Mouse (Mus musculus): Measurements from ENCODE around the gene Tpo.

The Tpo gene

DNA sequence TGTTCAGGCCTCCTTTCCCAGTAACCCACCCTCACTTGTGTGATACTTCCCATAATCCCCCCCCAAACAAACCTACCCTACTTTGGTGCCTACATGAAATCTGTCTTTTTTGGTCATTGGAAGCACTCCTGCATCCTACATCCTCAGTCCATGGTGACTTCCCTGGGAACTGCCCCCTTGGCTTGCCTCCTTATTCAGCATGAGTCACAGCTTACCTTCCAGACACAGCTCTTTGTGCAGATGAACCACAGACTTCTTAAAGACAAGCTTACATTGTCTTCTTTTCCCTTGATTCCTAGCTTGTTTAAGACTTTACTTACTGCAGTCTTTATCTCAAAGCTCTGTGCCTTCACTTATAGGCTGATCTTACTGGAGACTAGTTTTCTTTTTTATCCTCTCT lies 112.0 kb downstream of the Tpo start:
- in situ Hi-C loops (cut with MboI, MseI): loop anchor here (5.0 kb wide), 1 partner anchor 98 kb away; no protein-coding TSS in a partner anchor

DNA sequence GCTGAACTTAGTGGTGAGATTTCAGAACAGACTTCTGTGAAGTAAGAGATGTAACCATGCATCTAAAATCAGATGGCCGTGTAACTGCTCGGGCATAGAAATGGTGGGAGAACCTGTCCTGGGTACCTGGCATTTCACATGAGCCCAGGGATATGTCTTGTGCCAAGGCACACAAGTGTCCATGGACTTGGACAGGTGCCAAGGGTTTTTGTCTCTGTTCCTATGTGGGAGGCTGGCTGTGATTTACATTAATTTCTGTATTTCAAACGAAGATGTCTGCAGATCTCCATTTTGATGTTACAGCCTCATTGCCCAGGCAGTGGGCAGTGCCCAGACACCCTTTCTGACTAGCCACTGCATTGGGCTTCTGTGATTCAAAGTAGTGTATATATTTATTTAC lies 115.3 kb downstream of the Tpo start:
- in situ Hi-C loops (cut with MboI, MseI): no loop called here

DNA sequence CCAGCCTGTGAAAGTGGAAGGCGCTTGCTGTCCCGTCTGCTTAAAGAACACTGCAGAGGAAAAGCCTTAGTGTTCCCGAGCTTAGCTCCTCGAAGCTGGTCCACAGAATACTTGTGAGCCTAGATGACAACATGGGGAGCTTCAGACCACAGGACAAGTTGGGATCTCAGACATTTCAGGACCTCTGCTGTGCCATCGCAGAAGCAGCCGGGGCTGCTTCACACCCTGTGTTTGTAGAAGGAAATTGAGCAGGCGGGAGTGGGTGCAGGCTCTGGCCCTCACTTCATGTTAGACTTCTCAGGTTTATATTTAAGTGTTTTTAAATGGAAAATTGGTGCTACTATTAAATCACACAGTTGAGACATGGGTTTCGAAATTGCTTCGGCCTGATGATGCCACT lies 116.9 kb downstream of the Tpo start:
- in situ Hi-C loops (cut with MboI, MseI): no loop called here

DNA sequence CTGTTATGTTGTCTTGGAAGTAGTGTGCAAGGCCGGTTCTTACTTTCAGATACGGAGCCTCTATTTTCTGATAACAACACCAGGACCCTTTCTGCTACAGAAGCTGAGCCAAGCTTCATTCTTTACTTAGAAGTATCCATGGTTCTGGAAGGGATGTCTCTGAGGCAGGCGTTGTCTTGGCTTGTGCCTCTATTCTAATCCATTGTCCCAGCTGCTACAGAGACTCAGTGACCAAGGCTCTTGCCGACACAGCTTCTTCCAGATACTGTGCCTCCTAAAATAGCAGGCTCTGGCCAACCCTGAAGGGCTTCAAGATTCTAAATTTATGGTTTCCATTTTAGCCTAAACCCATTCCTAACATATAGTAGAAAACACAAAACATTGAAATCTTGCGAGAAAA lies 123.7 kb downstream of the Tpo start:
- in situ Hi-C loops (cut with MboI, MseI): no loop called here

DNA sequence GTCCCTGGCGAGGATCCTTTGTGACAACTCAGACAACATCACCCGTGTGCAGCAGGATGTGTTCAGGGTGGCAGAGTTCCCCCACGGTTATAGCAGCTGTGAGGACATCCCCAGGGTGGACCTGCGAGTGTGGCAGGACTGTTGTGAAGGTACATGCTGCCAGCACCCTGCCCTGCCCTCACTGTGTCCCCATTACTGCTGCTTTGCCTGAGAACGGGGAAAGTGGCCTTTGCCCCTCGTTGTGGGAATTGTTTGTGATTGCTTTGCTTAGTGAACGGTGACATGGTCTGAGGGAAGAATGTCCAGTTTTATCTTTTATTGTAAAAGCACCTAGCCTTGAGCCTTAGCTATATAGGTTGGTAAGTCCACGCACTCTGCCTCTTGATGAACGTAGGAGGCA lies 125.8 kb downstream of the Tpo start:
- in situ Hi-C loops (cut with MboI, MseI): no loop called here

All from regulatory T cell (primary cell).